Mouse (Mus musculus) midbrain, postnatal 0 days (tissue): ENCODE measurements around the gene Ccnt2. TPM values are rescaled to one million over a fixed set of nuclear protein-coding genes. Genes with fewer than 3 reads are reported as not detected.
A peak's percentile ranks its signal among the peaks of the same experiment; 100 is the strongest.

Source experiments
- ATAC-seq: fragments of 200-750 bp; cut with Nextera tagmentation; 2 replicates; pipeline ENCODE4 v1.8.0; 2017; ENCODE audit warnings: moderate number of reproducible peaks, mild to moderate bottlenecking, moderate TSS enrichment, moderate library complexity; ENCODE audit not compliant: low FRiP score
- DNase-seq: peaks from one replicate; pipeline ENCODE4 v3.0.0-alpha.2; 2015; ENCODE audit warnings: low spot score
- H3K27ac ChIP-seq: fragments of 300-500 bp; sonication (generic); 2 replicates; pipeline ENCODE4 v1.5.1; 2014; ENCODE audit warnings: low read depth, mild to moderate bottlenecking, low read length, mixed read lengths
- H3K27me3 ChIP-seq: fragments of 300-500 bp; sonication (generic); 2 replicates; pipeline ENCODE4 v1.6.1; 2014; ENCODE audit warnings: low read length, control low read depth, mixed read lengths; ENCODE audit not compliant: insufficient read depth
- H3K36me3 ChIP-seq: fragments of 300-500 bp; sonication (generic); 2 replicates; pipeline ENCODE4 v1.6.1; 2014; ENCODE audit warnings: low read length, control low read depth, mixed read lengths; ENCODE audit not compliant: insufficient read depth
- H3K4me1 ChIP-seq: fragments of 300-500 bp; sonication (generic); 2 replicates; pipeline ENCODE4 v1.6.1; 2014; ENCODE audit warnings: mild to moderate bottlenecking, control low read depth, antibody characterized with exemption, low read length, mixed read lengths; ENCODE audit not compliant: insufficient read depth
- H3K4me2 ChIP-seq: fragments of 300-500 bp; sonication (generic); 2 replicates; pipeline ENCODE4 v1.6.1; 2014; ENCODE audit warnings: low read depth, mild to moderate bottlenecking, low read length, mixed read lengths; ENCODE audit not compliant: poor library complexity, severe bottlenecking
- H3K4me3 ChIP-seq: fragments of 300-500 bp; sonication (generic); 2 replicates; pipeline ENCODE4 v1.5.1; 2014; ENCODE audit warnings: low read depth, mild to moderate bottlenecking, low read length, moderate library complexity
- H3K9ac ChIP-seq: fragments of 300-500 bp; sonication (generic); replicated peaks from 2 replicates; pipeline ENCODE4 v1.6.1; 2014; ENCODE audit warnings: mild to moderate bottlenecking, low read length, moderate library complexity, mixed read lengths; ENCODE audit not compliant: poor library complexity, severe bottlenecking
- H3K9me3 ChIP-seq: fragments of 300-500 bp; sonication (generic); 2 replicates; pipeline ENCODE4 v1.6.1; 2016; ENCODE audit warnings: low read length, control low read depth
- CTCF ChIP-seq: IDR thresholded peaks from 2 replicates; pipeline ENCODE4 v1.5.1; 2016; ENCODE audit warnings: antibody characterized with exemption, mild to moderate bottlenecking
- WGBS: fragments of 180-500 bp; shearing (Covaris S2); extraction: QIAGEN DNeasy Blood & Tissue Kit; methylation state at CpG from one replicate; pipeline ENCODE4 v1.1.7; 2014; 5-methylcytosine and 5-hydroxymethylcytosine counted together
- polyA plus RNA-seq: library from polyadenylated mRNA; unstranded; fragments of >200 nt; fragmentation: Nextera tagmentation; extraction: Ambion mirVana; gene quantifications from 2 replicates; pipeline ENCODE4 v1.2.1, GENCODE M21; 2015
- total RNA-seq: library from RNA; depleted of rRNA; stranded (reverse); fragments of >200 nt; gene quantifications from 2 replicates; pipeline ENCODE4 v1.2.3, GENCODE M21; 2014; rRNA removed

The Ccnt2 gene
- total RNA-seq (30.3 and 45.9 TPM in 2 replicates), polyA plus RNA-seq (26.2 and 31.0 TPM in 2 replicates)

DNA sequence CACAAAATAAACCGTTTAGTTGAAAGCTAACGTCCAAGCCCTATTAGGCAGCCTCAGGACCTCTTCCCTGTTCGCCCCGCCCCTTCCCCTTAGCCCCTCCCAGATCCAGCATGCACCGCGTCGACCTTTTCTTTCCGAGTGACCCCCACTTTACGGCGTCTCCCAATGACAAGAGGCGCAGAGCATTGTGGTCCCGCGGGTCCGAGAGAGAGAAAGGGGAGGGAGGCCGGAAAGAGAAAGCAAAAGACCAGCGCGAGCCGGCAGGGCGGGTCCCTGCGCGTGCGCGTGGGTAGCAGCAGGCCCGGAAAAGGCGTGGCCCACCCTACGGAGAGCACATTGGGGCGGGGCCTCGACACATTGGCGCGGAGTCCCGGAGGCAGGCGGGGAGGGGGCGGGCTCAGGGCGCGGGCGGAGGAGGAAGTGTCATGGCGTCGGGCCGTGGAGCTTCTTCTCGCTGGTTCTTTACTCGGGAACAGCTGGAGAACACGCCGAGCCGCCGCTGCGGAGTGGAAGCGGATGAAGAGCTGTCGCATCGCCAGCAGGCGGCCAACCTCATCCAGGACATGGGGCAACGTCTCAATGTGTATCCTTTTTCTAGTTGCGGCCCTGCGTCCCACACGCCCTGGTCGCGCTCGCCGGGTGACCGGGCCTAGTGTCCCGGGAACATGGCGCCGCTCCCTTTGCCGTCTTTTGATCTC is at the start of gene Ccnt2:
Gene Ccnt2 (plus strand): TSS at position 362 of the 698 bp plus-strand sequence.
- WGBS: under 1% methylated on average over 61 of the region's 63 CpGs
- peak; percentile 99 for DNase-seq
- Histone ChIP-seq H3K4me2 (peak within 1 kb of the TSS; percentile 73), H3K4me3 (peak within 1 kb of the TSS; percentile 89), H3K9ac (peak within 1 kb of the TSS; percentile 84), H3K27ac (peak within 1 kb of the TSS; percentile 94), H3K4me1 (no peaks in the 10 kb centered on the region; the same call in 1 of the 2 replicates), H3K27me3 (no peaks in the 10 kb centered on the region), H3K36me3 (no peaks in the 10 kb centered on the region), H3K9me3 (no peaks in the 10 kb centered on the region)
- TF ChIP-seq CTCF: peak; percentile 54
- ATAC-seq: peak; percentile 99

DNA sequence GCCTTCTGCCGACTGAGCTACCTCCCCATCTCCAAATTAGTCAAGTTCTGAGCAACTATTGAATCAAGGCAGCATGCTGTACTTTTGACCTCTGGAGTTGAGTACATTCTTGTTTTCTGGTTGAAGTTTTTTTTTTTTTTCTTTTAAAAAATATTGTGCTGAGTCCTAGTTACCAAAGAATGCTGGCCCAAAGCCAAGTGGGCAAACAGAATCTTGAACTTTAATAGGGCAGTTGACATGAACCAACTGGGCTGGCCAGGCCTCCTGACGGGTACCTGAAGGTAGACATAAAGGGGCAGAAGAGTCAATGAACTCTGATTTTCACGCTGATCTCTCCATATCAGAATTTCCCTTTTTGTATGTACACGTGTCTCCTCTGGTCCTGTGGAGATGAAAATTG is 44.9 kb upstream of the Ccnt2 start, which contains the start of gene Acmsd:
Gene Acmsd (plus strand): TSS at position 318 of the 400 bp plus-strand sequence.
- Histone ChIP-seq H3K4me1 (no peaks in the 10 kb centered on the region), H3K27ac (no peak within 1 kb of the TSS), H3K27me3 (no peaks in the 10 kb centered on the region), H3K4me3 (no peak within 1 kb of the TSS), H3K4me2 (no peak within 1 kb of the TSS), H3K36me3 (no peaks in the 10 kb centered on the region), H3K9ac (no peak within 1 kb of the TSS), H3K9me3 (no peaks in the 10 kb centered on the region)
- WGBS: 92% methylated on average over 4 of the region's 4 CpGs
- no peak for TF ChIP-seq CTCF
- ATAC-seq (no peak), DNase-seq (no peak)

DNA sequence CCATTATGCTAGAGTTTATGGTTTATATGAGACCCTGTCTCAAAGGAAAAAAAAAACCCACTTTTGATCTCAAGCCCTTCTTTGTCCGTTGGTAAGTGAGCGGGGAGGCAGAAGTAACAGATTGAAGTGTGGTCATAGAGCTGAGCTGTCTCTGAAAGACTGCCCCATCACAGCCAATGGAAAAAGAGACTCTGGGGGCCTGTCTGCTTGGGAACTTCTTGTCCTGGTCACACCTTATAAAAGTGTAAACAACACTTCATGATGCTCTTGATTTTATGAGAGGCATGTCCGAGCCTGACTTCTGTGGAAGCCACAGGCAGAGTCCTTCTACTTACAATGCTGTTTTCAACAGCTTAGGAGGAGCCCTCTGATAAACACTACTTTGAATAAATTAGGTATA is 42.9 kb upstream of the Ccnt2 start:
- DNase-seq (no peak), ATAC-seq (no peak)
- no peak for TF ChIP-seq CTCF
- H3K4me2 ChIP-seq: no peak overlapping the region
- no peaks in the 10 kb centered on the region for H3K4me1 ChIP-seq
- no peaks in the 10 kb centered on the region for H3K27me3 ChIP-seq
- 75% methylated on average over 3 of the region's 3 CpGs for whole genome bisulfite sequencing
- no peak overlapping the region for H3K9ac ChIP-seq
- H3K36me3 ChIP-seq: no peaks in the 10 kb centered on the region
- H3K4me3 ChIP-seq: no peak overlapping the region
- H3K9me3 ChIP-seq: no peaks in the 10 kb centered on the region
- H3K27ac ChIP-seq: no peak overlapping the region

DNA sequence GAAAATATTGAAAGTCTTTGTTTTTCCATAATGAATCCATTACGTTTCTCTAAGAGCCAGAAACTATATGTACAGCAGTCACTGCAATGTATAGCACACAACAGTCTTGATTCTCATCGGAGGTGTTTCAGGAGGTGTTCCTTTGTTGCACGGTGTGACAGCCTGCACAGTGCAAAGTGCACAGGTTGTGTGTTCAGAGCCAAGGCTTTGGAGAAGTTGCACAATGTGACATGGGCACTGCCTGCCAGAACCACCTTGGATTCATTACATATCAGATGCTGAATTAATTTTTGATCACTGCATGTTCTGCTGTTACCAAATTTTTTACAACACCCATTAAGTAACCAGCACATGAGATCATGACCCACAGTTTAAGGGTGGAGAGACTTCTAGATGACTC is 41.5 kb upstream of the Ccnt2 start:
- H3K36me3 ChIP-seq: no peaks in the 10 kb centered on the region
- no peak for ATAC-seq
- no peak for DNase-seq
- H3K4me3 ChIP-seq: no peak overlapping the region
- no peaks in the 10 kb centered on the region for H3K9me3 ChIP-seq
- H3K9ac ChIP-seq: no peak overlapping the region
- H3K27me3 ChIP-seq: no peaks in the 10 kb centered on the region
- no peak for TF ChIP-seq CTCF
- 91% methylated on average over 3 of the region's 3 CpGs for WGBS
- no peaks in the 10 kb centered on the region for H3K4me1 ChIP-seq
- no peak overlapping the region for H3K4me2 ChIP-seq
- H3K27ac ChIP-seq: no peak overlapping the region

DNA sequence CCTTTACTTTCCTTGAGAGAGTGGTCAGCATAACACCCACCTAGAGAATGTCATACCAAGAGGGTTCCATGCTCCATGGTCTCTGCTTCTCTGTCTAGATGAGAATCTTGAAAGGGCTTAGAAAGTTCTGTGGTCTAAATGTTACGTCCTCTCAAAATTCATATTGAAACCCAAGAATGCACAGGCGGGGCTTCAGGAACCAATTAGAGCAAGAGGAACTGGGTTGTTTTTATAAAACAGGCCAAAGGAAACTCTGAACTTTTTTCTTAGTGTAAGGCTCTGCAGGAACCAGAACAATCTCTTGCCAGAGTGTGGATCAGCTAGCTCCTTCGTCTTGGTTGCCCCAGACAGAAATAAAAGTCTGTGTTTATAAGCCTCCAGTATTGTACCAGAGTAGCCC is 41.1 kb upstream of the Ccnt2 start:
- no peak for ATAC-seq
- no peak overlapping the region for H3K4me2 ChIP-seq
- no peak for DNase-seq
- no peak overlapping the region for H3K4me3 ChIP-seq
- no peaks in the 10 kb centered on the region for H3K36me3 ChIP-seq
- no peaks in the 10 kb centered on the region for H3K4me1 ChIP-seq
- no peak for TF ChIP-seq CTCF
- no peak overlapping the region for H3K27ac ChIP-seq
- H3K9me3 ChIP-seq: no peaks in the 10 kb centered on the region
- no peak overlapping the region for H3K9ac ChIP-seq
- 83% methylated on average over 3 of the region's 3 CpGs for WGBS
- no peaks in the 10 kb centered on the region for H3K27me3 ChIP-seq

DNA sequence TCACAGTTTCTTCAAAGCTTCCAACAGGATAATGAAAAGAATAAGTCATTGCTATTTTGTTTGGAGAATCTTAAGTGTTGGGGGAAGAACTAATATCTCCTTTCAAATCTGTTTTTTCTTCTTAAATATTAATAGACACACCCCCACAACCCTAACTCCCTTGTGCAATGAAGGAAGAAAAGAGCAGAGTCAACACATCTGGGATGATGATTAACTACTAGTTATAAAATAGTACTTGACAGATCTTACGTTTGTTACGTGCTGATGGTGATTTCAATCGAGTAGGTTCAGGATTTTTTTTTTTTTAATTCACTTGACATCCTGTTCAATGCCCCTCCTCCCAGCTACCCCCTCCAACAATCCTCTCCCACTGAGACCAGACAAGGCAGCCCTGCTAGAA is 38.6 kb upstream of the Ccnt2 start:
- Histone ChIP-seq H3K4me1 (no peaks in the 10 kb centered on the region), H3K36me3 (no peaks in the 10 kb centered on the region), H3K9me3 (no peaks in the 10 kb centered on the region), H3K9ac (no peak overlapping the region), H3K27ac (no peak overlapping the region), H3K4me2 (no peak overlapping the region), H3K4me3 (no peak overlapping the region), H3K27me3 (no peaks in the 10 kb centered on the region)
- no peak for TF ChIP-seq CTCF
- ATAC-seq (no peak), DNase-seq (no peak)
- WGBS: 76% methylated on average over 3 of the region's 3 CpGs
